Mouse (Mus musculus) myocyte (in vitro differentiated cells): Measurements from ENCODE around the gene Gm20696. TPM values are rescaled to one million over a fixed set of nuclear protein-coding genes. Genes with fewer than 3 reads are reported as not detected.

Experiments
- H3K27me3 ChIP-seq: one replicate; pipeline ENCODE4 v1.6.1; 2011; ENCODE audit not compliant: control insufficient read depth, insufficient read depth, insufficient read length
- H3K36me3 ChIP-seq: one replicate; pipeline ENCODE4 v1.6.1; 2011; ENCODE audit not compliant: control insufficient read depth, insufficient read depth
- H3K4me2 ChIP-seq: one replicate; pipeline ENCODE4 v1.6.1; 2011; ENCODE audit warnings: low read depth, control low read depth
- H3K4me3 ChIP-seq: one replicate; pipeline ENCODE4 v1.5.1; 2011; ENCODE audit warnings: mild to moderate bottlenecking, control low read depth, moderate library complexity
- H3K79me2 ChIP-seq: one replicate; pipeline ENCODE4 v1.6.1; 2011; ENCODE audit not compliant: control insufficient read depth, insufficient read depth
- H3ac ChIP-seq: one replicate; pipeline ENCODE4 v1.6.1; 2011; ENCODE audit not compliant: control insufficient read depth, insufficient read length
- CEBPB ChIP-seq: IDR thresholded peaks from 2 replicates; pipeline ENCODE4 v1.6.1; 2011; ENCODE audit warnings: mild to moderate bottlenecking, moderate library complexity; ENCODE audit not compliant: poor library complexity, insufficient read depth, severe bottlenecking
- E2F4 ChIP-seq: IDR thresholded peaks from one replicate; pipeline ENCODE4 v1.6.1; 2011; ENCODE audit warnings: mild to moderate bottlenecking, control low read depth, moderate library complexity; ENCODE audit not compliant: insufficient read depth
- MAX ChIP-seq: IDR thresholded peaks from one replicate; pipeline ENCODE4 v1.6.1; 2011; ENCODE audit warnings: low read depth, mild to moderate bottlenecking, control low read depth
- MYOD1 ChIP-seq, 3 experiments: IDR thresholded peaks; one replicate each; pipeline ENCODE4 v1.6.1; 2011; ENCODE audit warnings: control low read depth in 2 of 3, low read depth in 2 of 3, mild to moderate bottlenecking in 2 of 3, moderate library complexity in 1 of 3; ENCODE audit not compliant: insufficient read length in 2 of 3, control insufficient read depth in 1 of 3
- MYOG ChIP-seq, 3 experiments: IDR thresholded peaks; one replicate each; pipeline ENCODE4 v1.6.1; 2011; ENCODE audit warnings: control low read depth in 2 of 3, low read depth in 2 of 3, mild to moderate bottlenecking in 2 of 3; ENCODE audit not compliant: insufficient read length in 2 of 3, control insufficient read depth in 1 of 3, insufficient read depth in 1 of 3
- POLR2A ChIP-seq: IDR thresholded peaks from one replicate; pipeline ENCODE4 v1.6.1; 2011; ENCODE audit warnings: low read depth, mild to moderate bottlenecking, control low read depth, moderate library complexity; ENCODE audit not compliant: insufficient read length
- POLR2AphosphoS2 ChIP-seq: IDR thresholded peaks from one replicate; pipeline ENCODE4 v1.6.1; 2011; ENCODE audit warnings: low read depth, control low read depth; ENCODE audit not compliant: insufficient read length
- REST ChIP-seq: IDR thresholded peaks from one replicate; pipeline ENCODE4 v1.6.1; 2011; ENCODE audit warnings: mild to moderate bottlenecking, control low read depth, moderate library complexity; ENCODE audit not compliant: insufficient read depth, insufficient read length
- SRF ChIP-seq: IDR thresholded peaks from one replicate; pipeline ENCODE4 v1.6.1; 2011; ENCODE audit warnings: low read depth; ENCODE audit not compliant: control insufficient read depth, insufficient read length
- TCF12 ChIP-seq: IDR thresholded peaks from one replicate; pipeline ENCODE4 v1.6.1; 2011; ENCODE audit warnings: mild to moderate bottlenecking, control low read depth; ENCODE audit not compliant: poor library complexity, insufficient read depth, severe bottlenecking
- TCF3 ChIP-seq: IDR thresholded peaks from one replicate; pipeline ENCODE4 v1.6.1; 2011; ENCODE audit warnings: low read depth, control low read depth; ENCODE audit not compliant: insufficient read length
- USF1 ChIP-seq: IDR thresholded peaks from one replicate; pipeline ENCODE4 v1.6.1; 2011; ENCODE audit warnings: low read depth, mild to moderate bottlenecking, control low read depth, moderate library complexity
- polyA plus RNA-seq: library from polyadenylated mRNA; unstranded; fragments of >200 nt; fragmentation: generic; extraction: Trizol; gene quantifications from one replicate; pipeline ENCODE4 v1.2.1, GENCODE M21; 2012; ENCODE audit warnings: missing spikeins

Gm20696 gene
- polyA plus RNA-seq, 1 experiment = 0.13 TPM

DNA sequence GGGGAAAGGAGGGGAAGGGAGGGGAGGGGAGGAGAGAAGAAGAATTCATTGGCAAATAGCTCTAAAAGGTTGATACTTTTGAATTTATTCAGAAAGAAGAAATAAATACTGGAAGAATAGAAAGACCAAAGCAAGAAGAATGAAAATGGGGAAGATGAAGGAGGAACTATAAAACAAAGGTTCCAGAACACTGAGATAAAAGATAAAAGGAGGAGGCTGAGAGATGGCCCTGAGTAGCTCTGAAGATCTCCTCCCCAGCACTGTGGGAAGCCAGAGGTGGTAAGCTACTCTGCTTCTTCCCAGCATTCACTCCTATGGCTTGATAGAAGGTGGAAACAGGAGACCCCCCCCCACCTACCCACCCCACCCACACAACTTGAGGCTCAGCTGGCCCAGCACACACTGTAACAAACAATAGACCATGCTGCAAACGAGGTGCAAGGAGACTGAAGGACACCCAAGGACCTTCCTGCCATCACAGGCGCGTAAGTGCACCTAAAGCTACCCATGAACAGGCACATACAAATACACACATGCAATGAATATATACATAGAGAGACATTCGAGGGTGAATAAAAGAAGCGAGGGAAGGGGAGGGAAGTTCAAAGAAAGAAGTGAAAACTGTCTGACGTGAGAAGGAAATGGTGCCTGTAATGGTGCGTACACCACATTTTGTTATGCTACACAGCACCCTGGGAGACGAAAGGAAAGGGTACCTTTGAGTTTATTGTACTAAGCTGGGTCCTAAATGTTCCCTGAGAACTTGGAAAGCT lies 344.3 kb downstream of the Gm20696 start:
- no peaks in the 10 kb centered on the region for H3K79me2 ChIP-seq
- no peak overlapping the region for H3ac ChIP-seq
- TF ChIP-seq REST = no peak
- no peak for TF ChIP-seq MYOD1 (IDR thresholded peaks at IDR 0.05; ENCODE audit: control insufficient read depth in 1 of 3, insufficient read length in 2 of 3, low read depth in 2 of 3)
- TF ChIP-seq POLR2A = no peak
- TF ChIP-seq CEBPB = no peak
- no peak for TF ChIP-seq E2F4
- TF ChIP-seq TCF12 = no peak
- no peak for TF ChIP-seq MAX
- no peak for TF ChIP-seq TCF3
- no peak for TF ChIP-seq POLR2AphosphoS2
- H3K4me3 ChIP-seq = no peak overlapping the region
- no peak overlapping the region for H3K4me2 ChIP-seq
- no peaks in the 10 kb centered on the region for H3K27me3 ChIP-seq
- H3K36me3 ChIP-seq = no peaks in the 10 kb centered on the region

DNA sequence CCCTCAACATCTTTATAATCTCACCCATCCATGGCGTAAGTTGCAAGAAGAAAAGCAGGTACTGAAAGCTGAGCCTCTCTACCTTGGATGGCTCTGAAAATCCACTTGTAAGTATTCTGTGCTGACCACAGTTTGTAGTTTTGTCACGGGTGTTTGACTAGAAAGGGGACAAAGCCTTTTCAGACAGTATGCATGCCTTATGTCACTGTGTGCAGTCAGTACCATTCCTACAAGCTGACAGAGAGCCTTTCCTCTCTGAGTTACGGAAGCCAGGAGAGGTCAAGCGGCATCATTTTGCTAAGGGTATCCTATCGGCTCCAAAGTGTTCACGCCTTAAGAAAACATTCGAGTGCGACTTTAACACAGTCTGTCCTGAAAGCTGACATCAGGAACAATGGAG lies 346.2 kb downstream of the Gm20696 start:
- H3K79me2 ChIP-seq = no peaks in the 10 kb centered on the region
- no peak overlapping the region for H3K4me2 ChIP-seq
- no peak overlapping the region for H3ac ChIP-seq
- H3K27me3 ChIP-seq = no peaks in the 10 kb centered on the region
- TF ChIP-seq MAX = no peak
- TF ChIP-seq CEBPB = no peak
- no peak for TF ChIP-seq USF1
- no peak for TF ChIP-seq TCF12
- TF ChIP-seq REST = no peak
- TF ChIP-seq POLR2AphosphoS2 = no peak
- TF ChIP-seq MYOD1 (IDR thresholded peaks at IDR 0.05; ENCODE audit: control insufficient read depth in 1 of 3, insufficient read length in 2 of 3, low read depth in 2 of 3) = no peak
- TF ChIP-seq POLR2A = no peak
- no peak for TF ChIP-seq SRF
- no peaks in the 10 kb centered on the region for H3K36me3 ChIP-seq
- H3K4me3 ChIP-seq = no peak overlapping the region

GRCm38 (mm10) chr6:99319415-99320405 lies 346.9 kb downstream of the Gm20696 start:
- H3K36me3 ChIP-seq = no peaks in the 10 kb centered on the region
- no peak for TF ChIP-seq POLR2A
- TF ChIP-seq MYOG (IDR thresholded peaks at IDR 0.05; ENCODE audit: control insufficient read depth in 1 of 3, insufficient read depth in 1 of 3, insufficient read length in 2 of 3, low read depth in 2 of 3) = no peak
- no peak for TF ChIP-seq POLR2AphosphoS2
- TF ChIP-seq SRF = no peak
- no peak for TF ChIP-seq USF1
- no peak for TF ChIP-seq MAX
- no peak for TF ChIP-seq TCF12
- no peak for TF ChIP-seq TCF3
- TF ChIP-seq REST = no peak
- TF ChIP-seq MYOD1 (IDR thresholded peaks at IDR 0.05; ENCODE audit: control insufficient read depth in 1 of 3, insufficient read length in 2 of 3, low read depth in 2 of 3) = no peak
- no peak for TF ChIP-seq E2F4
- TF ChIP-seq CEBPB = no peak
- H3K4me2 ChIP-seq = no peak overlapping the region
- no peaks in the 10 kb centered on the region for H3K27me3 ChIP-seq
- H3K79me2 ChIP-seq = no peaks in the 10 kb centered on the region
- H3K4me3 ChIP-seq = no peak overlapping the region
- H3ac ChIP-seq = no peak overlapping the region

- Histone ChIP-seq H3ac (no peak overlapping the region), H3K4me3 (no peak overlapping the region), H3K4me2 (no peak overlapping the region), H3K79me2 (no peaks in the 10 kb centered on the region), H3K27me3 (no peaks in the 10 kb centered on the region), H3K36me3 (no peaks in the 10 kb centered on the region)
- TF ChIP-seq CEBPB (no peak), MYOG (IDR thresholded peaks at IDR 0.05; ENCODE audit: control insufficient read depth in 1 of 3, insufficient read depth in 1 of 3, insufficient read length in 2 of 3, low read depth in 2 of 3) (no peak), USF1 (no peak), MYOD1 (IDR thresholded peaks at IDR 0.05; ENCODE audit: control insufficient read depth in 1 of 3, insufficient read length in 2 of 3, low read depth in 2 of 3) (no peak), TCF12 (no peak), MAX (no peak)
Measured at GRCm38 (mm10) chr6:99314746-99315145, 351.9 kb downstream of the Gm20696 start.
